Mouse (Mus musculus): ENCODE results near the gene Slc39a11.

Gene Slc39a11

DNA sequence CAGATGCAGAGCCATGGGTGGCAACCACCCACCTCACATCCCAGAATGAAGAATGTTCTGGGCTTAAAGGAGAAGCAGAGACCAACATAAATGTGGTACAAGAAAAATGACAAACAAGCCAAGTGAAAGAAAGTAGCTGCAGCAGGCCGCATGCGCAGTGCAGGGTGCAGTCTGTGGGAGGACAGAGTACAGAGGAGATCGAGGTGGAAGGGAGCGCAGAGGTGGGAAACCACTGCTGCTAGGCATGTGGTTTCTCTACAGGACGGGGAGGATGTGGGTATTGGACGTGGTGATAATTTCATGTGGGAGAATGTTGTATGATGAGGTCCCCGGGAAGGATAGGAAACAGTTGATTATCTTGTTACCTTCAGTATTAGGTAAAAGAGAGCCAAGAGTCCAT is 287.3 kb downstream of the Slc39a11 start:
- no peak for DNase-seq (ENCODE audit: low read depth in 1 of 2, low spot score in 2 of 2)

DNA sequence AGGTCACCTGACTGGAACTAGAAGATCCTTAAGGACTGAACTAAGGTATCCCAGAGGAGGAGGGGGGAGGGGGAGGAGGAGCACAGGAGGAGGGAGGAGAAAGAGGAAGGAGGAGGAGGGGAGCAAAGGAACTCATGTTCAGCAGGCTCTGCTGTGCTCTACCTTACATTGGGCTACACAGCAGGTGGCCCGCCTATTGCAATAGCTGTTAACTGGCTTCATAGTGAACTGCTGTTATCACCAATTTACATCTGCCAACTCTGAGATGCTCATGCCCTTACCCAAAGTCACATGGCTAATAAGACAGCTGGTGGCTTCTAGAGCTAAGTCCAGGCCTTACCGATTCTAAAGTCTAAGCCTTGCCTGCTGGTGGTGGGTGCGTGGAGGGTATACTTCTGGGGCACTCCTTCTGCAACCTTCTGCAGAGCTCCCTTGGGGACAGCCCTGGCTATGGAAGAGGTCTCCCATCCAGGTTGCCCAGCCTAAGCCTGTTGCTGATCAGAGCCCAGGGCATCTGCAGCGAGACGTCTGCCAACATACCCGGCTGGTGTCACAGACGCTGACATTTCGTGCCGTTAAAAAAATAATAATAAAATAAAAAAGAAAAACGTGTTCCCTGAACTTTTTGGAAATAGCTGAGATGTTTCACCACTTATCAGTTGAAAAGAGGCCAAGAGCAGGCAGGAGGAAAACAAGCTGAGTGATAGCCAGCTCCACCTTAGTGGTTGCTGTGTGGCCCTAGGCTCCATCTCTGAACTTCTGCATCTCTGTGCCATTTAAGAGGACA is 289.6 kb downstream of the Slc39a11 start:
- no peak for DNase-seq (ENCODE audit: low read depth in 1 of 2, low spot score in 2 of 2)

DNA sequence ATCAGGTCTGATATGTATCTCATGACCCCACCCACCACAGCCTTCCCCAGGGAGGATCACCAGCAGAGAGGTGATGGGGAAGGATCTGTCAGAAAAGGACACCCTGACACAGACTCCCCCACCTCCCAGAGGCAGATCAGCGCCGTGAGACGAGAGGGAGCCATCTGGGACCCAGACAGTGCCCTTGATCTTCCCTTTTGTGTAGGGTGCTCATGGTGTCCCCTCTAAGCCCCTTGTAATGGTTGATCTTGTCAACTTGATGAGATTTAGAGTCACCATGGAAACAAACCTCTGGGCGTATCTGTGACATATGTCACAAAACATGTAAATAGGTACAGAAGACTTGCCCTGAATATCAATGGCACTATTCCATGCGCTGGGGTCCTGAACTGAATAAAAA is 293.9 kb downstream of the Slc39a11 start:
- DNase-seq (ENCODE audit: low read depth in 1 of 2, low spot score in 2 of 2), result no peak

DNA sequence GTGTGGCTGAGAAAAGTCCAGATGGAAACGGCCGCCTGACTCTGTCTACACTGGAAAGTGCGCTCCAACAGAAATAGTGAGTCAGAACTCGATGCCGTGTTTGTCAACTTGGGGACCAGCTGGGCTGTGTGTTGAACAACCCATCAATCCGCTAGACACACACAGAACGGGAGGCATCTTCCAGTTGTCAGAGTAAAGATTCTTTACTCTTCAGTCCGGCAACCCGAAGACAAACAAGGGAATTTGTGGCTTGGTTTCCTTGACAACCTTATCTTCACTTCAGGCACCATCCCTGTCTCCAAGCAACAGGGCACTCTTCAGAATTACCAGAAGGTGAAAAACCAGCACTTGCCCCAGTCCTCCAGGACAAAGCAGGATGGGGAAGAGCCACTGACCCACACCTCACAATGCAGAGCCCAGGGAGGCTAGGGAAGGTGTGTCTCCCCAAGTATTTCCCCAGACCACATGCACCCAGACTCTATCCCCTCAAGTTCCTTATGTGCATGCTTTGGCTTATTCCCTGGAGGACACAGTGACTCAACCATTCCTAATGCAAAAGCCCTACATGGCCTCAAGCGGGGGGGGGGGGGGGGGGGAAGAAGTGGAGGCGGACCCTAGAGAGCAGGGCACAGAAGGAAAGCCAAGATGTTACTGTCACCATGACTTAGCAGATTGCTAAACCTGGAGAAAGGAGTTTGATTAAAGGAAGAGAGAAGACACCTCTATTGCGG is 297.6 kb downstream of the Slc39a11 start:
- no peak for DNase-seq (ENCODE audit: low read depth in 1 of 2, low spot score in 2 of 2)

DNA sequence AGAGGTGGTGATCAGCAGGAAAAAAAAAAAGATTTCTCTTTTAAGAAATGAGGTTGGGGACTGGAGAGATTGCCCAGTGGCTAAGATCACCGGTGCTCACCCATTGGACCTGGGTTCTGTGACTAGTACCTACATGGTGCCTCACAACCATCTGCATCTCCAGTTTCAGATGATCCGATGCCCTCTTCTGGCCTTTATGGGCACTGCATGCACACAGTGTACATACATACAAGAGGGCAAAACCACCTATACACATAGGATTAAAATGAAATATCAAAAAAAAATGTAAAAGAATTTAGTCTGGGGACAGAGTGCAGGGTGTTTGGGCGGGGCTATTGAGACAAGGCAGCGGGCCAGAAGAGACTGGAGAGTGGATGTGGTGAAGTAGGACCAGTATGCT is 299.3 kb downstream of the Slc39a11 start:
- DNase-seq (ENCODE audit: low read depth in 1 of 2, low spot score in 2 of 2), result no peak

DNA sequence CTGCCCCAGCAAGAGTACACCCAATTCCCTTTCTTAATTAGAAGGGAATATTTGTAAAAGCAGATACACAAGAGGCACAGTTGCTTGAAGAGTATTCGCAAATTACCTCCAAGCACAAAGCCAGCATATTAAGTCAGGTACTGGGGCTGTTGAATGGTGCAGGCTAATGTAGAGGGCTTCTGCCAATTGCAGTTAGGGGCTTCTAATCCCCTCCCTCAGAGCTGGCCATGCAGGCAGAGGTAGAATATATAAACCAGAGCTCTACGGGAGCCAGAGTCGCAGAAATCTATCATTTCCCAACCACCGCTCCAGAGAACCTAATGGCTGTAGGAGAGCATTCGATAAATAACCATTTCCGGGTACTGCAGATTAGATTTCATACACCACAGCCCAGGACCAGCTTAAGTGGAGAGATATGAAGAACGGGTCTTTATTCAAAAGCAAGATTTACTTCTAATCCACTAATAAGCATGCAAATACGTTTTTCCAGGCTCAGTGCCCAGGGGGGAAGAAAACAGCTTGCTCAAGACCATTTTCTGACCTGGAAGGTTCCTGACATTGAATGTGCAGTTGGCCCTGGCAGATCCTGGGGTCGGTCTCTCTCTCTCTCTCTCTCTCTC is 302.9 kb downstream of the Slc39a11 start:
- no peak for DNase-seq (ENCODE audit: low read depth in 1 of 2, low spot score in 2 of 2)

DNA sequence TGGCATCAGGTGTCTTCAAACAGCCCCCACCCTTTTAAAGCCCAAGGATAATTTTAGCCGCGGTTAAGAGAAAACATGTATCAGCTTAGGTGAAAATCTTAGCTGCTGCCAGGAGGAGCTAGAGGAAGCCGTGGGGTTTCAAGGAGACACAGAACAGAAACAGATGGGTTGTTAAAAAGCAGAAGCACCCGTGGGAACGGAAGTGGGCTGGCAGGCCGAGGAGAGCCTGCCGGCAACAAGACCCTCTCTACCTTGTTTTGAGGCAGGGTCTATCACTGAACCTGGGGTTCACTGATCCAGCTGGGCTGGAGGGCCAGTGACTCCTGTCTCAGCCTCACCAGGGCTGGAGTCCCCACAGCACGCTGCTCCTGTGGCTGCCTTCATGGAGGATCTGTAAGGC is 310.1 kb downstream of the Slc39a11 start:
- peak in 1 of 2 experiments; percentile 6 for DNase-seq (ENCODE audit: low read depth in 1 of 2, low spot score in 2 of 2)

DNA sequence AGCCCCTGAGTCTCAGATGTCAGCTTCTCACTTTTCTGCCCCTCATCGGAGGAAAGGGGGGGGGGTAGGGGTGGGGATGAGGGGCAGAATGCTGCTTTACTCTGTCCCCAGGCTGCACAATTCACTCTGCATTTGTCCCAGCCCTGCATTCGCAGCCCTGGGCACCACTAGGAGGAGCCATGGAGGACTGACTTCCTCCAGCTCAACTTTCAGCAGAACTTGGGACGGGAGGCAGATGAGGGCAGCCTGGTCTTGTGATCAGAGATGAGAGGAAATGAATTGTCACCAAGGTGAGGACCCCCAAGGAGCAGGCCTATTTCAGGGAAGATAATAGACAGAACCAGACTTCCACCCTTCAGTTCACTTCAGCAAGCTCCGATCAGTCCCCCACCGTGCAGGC is 311.3 kb downstream of the Slc39a11 start:
- no peak for DNase-seq (ENCODE audit: low read depth in 1 of 2, low spot score in 2 of 2)

DNA sequence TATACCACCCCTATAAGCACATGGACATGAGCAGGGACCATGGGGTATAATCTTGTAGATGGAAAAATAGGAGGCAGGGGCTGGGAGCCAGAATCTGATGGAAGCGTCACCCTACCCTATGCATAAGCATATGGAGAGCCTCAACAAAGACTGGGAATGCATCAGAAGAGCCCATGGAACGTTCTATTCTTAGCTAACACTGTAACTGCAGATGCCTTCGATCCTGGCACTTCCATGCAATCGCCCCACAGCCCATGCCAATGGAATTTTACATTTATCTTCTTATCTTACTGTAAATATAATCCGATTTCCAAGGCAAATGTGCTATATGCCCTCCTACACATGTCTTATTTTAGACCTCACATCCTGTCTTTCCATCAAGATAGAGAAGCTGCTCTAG is 314.2 kb downstream of the Slc39a11 start:
- no peak for DNase-seq (ENCODE audit: low read depth in 1 of 2, low spot score in 2 of 2)

DNA sequence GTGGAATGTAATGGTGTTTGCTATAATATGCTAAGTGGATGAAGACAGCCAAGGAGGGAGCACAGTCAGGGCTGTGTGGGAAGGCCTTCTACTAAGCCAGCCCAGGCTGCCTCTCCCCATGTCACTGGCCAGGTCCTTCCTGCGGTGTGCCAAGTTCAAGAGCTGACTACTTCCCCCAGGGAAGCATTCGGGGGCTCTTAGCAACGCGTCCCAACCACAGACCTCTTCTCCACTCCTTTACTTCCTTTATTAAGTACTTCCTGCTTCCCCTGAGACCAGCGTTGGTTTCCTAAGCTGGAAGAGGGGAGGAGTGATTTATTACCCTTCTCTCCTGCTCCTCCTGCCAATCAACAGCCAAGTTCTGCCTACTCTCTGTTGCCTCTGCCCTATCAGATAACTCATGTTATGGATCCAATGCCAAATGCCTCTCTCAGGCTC is 315.4 kb downstream of the Slc39a11 start:
- no peak for DNase-seq (ENCODE audit: low read depth in 1 of 2, low spot score in 2 of 2)

DNA sequence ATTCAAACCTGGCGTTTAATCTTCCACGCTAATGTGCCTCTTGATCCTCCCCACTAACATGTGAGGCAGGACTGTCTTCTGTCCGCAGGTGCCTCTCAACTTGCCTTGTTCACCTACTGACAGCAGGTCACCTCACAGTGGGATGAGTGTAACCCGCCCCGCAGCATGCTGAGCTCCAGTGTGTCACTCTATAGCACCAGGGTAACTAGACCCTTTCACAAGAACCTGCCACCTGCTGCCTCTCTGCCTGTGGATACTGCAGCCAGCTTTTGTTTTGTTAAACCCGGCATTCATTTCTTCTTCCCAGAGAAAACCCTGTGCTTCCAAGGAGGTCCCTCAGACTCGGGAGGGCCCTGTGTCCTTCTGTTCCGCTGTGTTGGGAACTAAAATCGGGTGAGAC is 316.3 kb downstream of the Slc39a11 start:
- DNase-seq (ENCODE audit: low read depth in 1 of 2, low spot score in 2 of 2), result no peak

DNA sequence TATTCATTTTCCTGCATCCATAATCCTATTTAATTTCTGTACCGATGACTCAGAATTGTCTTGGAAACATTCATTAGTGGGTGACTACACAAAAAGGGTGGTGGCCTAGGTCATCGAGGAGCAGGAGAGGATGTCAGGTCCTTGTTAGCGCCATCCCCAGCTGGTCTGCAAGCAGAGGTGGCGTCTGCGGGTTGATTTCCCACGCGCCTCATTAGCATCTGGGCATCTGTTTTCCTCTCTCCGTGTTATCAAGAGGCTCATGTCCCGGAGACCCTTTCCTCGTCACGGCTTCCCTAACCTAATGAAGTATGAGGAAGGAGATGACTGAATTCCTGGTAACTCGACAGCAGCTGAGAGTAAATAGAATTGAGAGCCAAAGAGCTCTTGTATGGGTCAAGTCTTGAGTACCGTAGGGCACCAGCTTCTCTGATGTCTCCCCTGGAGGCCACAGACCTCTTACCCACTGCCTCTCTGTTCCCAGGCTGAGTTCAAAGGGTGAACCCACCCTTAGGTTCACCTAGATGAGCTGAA is 319.8 kb downstream of the Slc39a11 start:
- DNase-seq (ENCODE audit: low read depth in 1 of 2, low spot score in 2 of 2), result no peak

DNA sequence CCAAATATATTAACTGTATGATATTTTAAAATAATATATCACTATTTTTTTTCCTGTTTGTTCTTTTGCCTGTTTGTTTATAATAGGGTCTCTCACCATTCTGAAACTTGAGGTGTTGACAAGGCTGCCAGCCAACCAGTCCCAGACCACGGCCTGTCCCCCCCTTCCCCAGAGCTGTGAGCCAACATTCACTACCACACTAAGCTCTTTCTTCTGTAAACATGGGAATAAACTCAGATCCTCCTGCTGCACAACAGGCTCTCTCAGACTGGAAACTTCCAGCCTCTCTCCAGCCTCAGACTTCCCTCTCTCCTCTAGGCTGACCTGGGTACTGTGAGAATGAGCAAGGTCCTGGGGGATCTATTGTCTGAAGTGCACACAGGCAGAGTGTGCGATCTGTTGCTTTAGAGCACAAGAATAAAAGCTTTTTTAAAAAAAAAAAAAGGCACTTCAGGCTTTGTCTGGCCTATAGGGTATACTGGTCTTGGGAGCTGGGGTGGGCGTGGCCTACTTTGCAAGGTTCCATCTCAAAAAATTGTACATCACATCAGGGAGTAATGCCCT is 322.3 kb downstream of the Slc39a11 start:
- no peak for DNase-seq (ENCODE audit: low read depth in 1 of 2, low spot score in 2 of 2)

DNA sequence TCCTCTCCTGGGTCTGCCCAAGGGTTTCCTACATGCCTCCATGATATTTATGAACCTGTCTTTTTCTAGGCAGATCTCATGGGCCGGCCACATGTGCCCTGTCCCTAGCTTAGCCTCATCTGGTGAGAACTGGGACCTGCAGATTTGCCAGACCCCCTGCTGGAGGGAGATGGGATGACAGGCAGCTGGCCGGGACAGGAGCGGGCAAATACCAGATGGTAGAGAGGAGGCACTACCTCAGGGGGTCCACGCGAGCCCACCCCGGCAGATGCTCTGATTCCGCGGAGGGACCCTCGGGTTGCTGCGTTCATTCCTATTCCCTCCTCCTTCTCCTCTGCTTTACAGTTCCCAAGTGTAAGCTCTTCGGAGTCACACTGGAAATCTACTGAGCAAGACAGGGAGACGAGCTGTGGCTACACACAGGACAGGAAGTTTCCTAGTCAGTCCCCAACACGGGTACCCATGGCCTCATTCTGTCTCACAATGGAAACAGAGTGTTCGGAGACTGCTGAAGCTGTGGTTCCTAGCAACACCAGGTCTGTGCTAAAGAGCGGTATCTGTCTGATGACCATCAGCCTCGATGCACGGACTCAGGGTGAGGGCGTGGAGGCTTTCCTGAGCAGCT is 323.4 kb downstream of the Slc39a11 start:
- peak in 1 of 2 experiments; percentile 4 for DNase-seq (ENCODE audit: low read depth in 1 of 2, low spot score in 2 of 2)

DNA sequence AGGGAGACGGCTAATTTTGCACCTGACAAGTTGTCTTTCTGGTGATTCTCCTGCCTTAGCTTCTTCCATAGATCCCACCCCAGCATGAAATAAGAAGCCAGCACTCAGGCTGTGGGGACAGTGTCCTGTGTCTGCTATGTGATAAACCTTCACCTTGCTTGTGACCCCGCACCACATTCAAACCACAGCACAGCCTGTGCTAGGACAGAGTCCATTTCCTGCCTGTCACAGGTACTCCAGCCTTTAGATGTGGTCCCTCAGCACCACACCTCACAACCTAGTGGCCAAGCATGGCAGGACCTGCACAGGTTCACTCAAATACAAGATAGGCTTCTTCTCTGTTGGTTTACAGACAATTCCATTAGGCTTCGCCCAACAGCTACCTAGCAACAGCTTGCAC is 328.3 kb downstream of the Slc39a11 start:
- no peak for DNase-seq (ENCODE audit: low read depth in 1 of 2, low spot score in 2 of 2)

DNA sequence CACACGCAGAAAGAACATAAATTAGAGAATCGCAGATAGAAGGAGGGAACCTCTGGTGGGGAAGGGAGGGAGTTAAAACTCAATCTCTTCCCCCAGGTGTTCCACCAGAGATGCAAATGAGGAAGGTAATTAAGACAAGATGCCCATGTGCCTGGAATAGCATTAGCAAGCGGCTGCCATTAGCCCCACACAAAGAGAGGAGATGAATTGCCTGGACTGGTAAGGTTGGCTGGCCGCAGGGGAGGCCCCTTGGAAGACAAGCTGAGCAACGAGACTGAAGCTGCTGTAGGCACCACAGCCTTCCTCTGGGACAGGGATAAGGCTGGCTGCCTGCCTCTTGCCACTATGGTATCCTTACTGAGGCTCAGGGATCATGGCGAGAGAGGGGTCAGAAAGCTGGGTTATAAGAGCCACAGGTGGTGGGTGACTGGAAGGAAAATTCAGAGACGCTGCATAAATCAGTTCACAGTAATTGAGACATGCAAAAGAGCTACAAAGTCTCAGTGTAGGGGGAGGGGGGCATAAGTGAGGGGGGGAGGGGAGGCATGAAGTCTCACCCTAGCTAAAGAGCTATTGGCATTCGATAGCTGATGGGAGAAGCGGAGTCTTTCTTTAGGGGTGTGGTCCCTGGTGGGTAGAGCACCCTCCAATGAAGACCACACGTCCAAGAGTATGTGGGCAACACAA is 340.5 kb downstream of the Slc39a11 start:
- DNase-seq (ENCODE audit: low read depth in 1 of 2, low spot score in 2 of 2), result no peak

DNA sequence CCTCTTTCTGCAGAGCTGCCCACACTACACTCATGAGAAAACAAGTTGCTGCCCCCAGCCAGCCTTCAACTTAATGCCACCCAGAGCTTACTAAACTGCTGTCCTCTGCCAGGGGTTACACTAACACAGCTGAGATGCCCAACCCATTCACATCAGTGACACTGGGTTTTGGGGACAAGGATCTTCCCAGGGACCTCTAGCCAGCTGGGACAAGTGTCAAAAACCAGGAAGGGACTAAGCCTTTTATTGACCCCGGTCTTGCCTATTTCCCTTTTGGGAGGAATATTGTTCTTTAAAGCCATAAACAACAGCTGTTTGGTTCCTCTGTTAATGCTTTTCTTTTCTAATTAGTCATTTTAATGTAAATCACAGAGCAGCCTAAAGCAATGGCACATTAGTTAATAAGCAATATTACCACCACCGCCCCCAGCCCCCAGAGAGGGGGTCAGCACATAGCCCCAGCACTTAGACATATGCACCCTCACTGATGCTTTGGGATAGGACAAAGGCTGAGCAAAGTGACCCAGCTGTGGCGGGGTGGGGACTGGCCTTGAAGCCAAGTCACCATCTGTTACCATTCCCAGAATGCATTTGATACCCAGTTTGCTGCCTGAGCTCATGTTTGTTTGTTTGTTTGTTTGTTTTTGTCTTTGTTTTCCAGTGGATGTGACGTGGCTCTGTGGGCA is 341.5 kb downstream of the Slc39a11 start:
- no peak for DNase-seq (ENCODE audit: low read depth in 1 of 2, low spot score in 2 of 2)

DNA sequence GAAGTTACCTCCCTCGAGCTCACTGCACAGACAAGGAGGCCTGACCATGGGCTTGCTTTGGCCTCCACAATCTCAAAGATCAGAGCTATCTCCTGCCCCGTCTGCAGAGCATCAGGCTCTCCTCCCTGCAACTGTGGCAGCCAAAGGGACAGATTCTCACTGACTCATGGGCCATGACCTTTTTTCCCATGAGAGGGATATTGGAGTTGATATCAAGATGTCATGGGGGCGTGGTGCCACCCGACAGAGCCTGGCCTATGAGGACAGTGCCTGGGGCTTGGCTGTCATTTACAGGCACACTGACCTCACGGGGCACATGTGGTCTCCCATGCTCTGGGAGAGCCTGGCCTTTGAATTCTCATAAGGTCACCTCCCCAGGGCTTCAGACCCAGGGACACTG is 346.7 kb downstream of the Slc39a11 start:
- DNase-seq (ENCODE audit: low read depth in 1 of 2, low spot score in 2 of 2), result no peak

DNA sequence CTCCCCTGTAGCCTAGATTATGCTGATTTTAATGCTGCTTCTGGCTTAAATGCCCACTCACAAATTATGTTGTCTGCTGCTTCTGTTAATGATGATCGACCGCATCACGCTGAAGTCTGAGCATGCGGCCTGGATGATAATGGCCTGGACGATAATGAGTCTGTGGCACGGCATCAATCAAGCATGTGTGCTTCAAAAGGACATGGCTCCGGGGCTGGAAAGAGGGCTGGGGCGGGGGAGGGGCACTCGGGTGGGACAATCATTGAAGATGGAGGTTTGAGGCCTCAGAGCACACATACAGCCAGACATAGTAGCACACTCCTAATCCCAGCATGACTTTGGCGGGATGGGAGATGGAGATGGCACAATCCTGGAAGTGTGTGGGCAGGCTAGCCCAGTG is 350.4 kb downstream of the Slc39a11 start:
- no peak for DNase-seq (ENCODE audit: low read depth in 1 of 2, low spot score in 2 of 2)

DNA sequence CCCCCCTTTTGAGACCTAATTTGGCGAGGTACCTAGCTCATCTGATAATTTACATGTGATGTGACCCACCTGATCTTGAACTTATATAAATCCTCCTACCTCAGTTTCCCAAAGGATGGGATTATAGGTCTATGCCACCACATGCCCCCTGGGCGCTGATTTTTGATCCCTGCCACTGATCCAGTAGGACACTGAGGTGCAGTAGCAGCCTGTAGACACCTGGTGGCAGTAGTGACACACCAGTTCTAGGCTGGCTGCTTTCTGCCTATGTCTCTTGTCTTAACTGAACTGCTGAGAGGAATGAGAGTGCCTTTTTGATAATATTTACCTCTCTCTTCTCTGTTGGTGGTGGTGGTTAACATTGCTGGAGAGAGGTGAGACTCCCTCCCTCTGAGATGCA is 352.1 kb downstream of the Slc39a11 start:
- DNase-seq (ENCODE audit: low read depth in 1 of 2, low spot score in 2 of 2), result peak in 1 of 2 experiments; percentile 7

Measured in monocyte, adult 2 months (primary cell).